Mouse (Mus musculus): ENCODE results near the gene Plrg1.

Gene Plrg1

GRCm38 (mm10) chr3:83052102-83052501 lies 3.2 kb upstream of the Plrg1 start:
- DNase-seq (ENCODE audit: low spot score in 2 of 2), result no peak

GRCm38 (mm10) chr3:83053126-83053525 lies 2.2 kb upstream of the Plrg1 start:
- no peak for DNase-seq (ENCODE audit: low spot score in 2 of 2)

- DNase-seq (ENCODE audit: low spot score in 2 of 2), result peak in 1 of 2 experiments; percentile 37
Observed at GRCm38 (mm10) chr3:83053758-83054157, 1.6 kb upstream of the Plrg1 start.

GRCm38 (mm10) chr3:83054759-83055158 lies 563 bp upstream of the Plrg1 start:
- no peak for DNase-seq (ENCODE audit: low spot score in 2 of 2)

- DNase-seq (ENCODE audit: low spot score in 2 of 2), result no peak
Observed at GRCm38 (mm10) chr3:83057046-83057445, 1.7 kb downstream of the Plrg1 start.

- no peak for DNase-seq (ENCODE audit: low spot score in 2 of 2)
Observed at GRCm38 (mm10) chr3:83067920-83068319, 12.6 kb downstream of the Plrg1 start.

- no peak for DNase-seq (ENCODE audit: low spot score in 2 of 2)
Observed at GRCm38 (mm10) chr3:83068869-83069268, 13.5 kb downstream of the Plrg1 start.

GRCm38 (mm10) chr3:83070231-83070630 lies 14.9 kb downstream of the Plrg1 start:
- no peak for DNase-seq (ENCODE audit: low spot score in 2 of 2)

- no peak for DNase-seq (ENCODE audit: low spot score in 2 of 2)
Observed at GRCm38 (mm10) chr3:83076563-83076962, 21.2 kb downstream of the Plrg1 start.

GRCm38 (mm10) chr3:83080567-83081055 lies 25.3 kb downstream of the Plrg1 start:
- DNase-seq (ENCODE audit: low spot score in 2 of 2), result peak; percentile 28 to 71

GRCm38 (mm10) chr3:83097586-83097985 lies 42.3 kb downstream of the Plrg1 start:
- no peak for DNase-seq (ENCODE audit: low spot score in 2 of 2)

GRCm38 (mm10) chr3:83098546-83099034 lies 43.3 kb downstream of the Plrg1 start:
- no peak for DNase-seq (ENCODE audit: low spot score in 2 of 2)

- no peak for DNase-seq (ENCODE audit: low spot score in 2 of 2)
Observed at GRCm38 (mm10) chr3:83099139-83099538, 43.8 kb downstream of the Plrg1 start.

GRCm38 (mm10) chr3:83099651-83100050 lies 44.3 kb downstream of the Plrg1 start:
- DNase-seq (ENCODE audit: low spot score in 2 of 2), result no peak

- DNase-seq (ENCODE audit: low spot score in 2 of 2), result no peak
Observed at GRCm38 (mm10) chr3:83102286-83102685, 47.0 kb downstream of the Plrg1 start.

GRCm38 (mm10) chr3:83110163-83110562 lies 54.8 kb downstream of the Plrg1 start:
- no peak for DNase-seq (ENCODE audit: low spot score in 2 of 2)

GRCm38 (mm10) chr3:83111485-83112261 lies 56.4 kb downstream of the Plrg1 start:
- no peak for DNase-seq (ENCODE audit: low spot score in 2 of 2)

- no peak for DNase-seq (ENCODE audit: low spot score in 2 of 2)
Observed at GRCm38 (mm10) chr3:83112869-83113268, 57.5 kb downstream of the Plrg1 start.

GRCm38 (mm10) chr3:83114946-83115345 lies 59.6 kb downstream of the Plrg1 start:
- no peak for DNase-seq (ENCODE audit: low spot score in 2 of 2)

GRCm38 (mm10) chr3:83117592-83117991 lies 62.3 kb downstream of the Plrg1 start:
- DNase-seq (ENCODE audit: low spot score in 2 of 2), result no peak

All from spleen, postnatal 10 days (tissue).